Mouse (Mus musculus) hindbrain, embryonic 12.5 days (tissue): ENCODE measurements around the gene Susd2. TPM values are rescaled to one million over a fixed set of nuclear protein-coding genes. Genes with fewer than 3 reads are reported as not detected.

Experiments
- ATAC-seq: fragments of 200-750 bp; cut with Nextera tagmentation; 2 replicates; pipeline ENCODE4 v1.8.0; 2017; ENCODE audit warnings: moderate TSS enrichment; ENCODE audit not compliant: low FRiP score
- H3K27ac ChIP-seq: fragments of 300-500 bp; sonication (generic); 2 replicates; pipeline ENCODE4 v1.5.1; 2016; ENCODE audit warnings: mild to moderate bottlenecking
- H3K27me3 ChIP-seq: fragments of 300-500 bp; sonication (generic); 2 replicates; pipeline ENCODE4 v1.6.1; 2016; ENCODE audit warnings: mild to moderate bottlenecking
- H3K36me3 ChIP-seq: fragments of 300-500 bp; sonication (generic); 2 replicates; pipeline ENCODE4 v1.6.1; 2016; ENCODE audit warnings: mild to moderate bottlenecking
- H3K4me1 ChIP-seq: fragments of 300-500 bp; sonication (generic); 2 replicates; pipeline ENCODE4 v1.6.1; 2016
- H3K4me2 ChIP-seq: fragments of 300-500 bp; sonication (generic); replicated peaks from 2 replicates; pipeline ENCODE4 v1.6.1; 2016; ENCODE audit warnings: mild to moderate bottlenecking
- H3K4me3 ChIP-seq: fragments of 300-500 bp; sonication (generic); 2 replicates; pipeline ENCODE4 v1.5.1; 2016; ENCODE audit warnings: mild to moderate bottlenecking
- H3K9ac ChIP-seq: fragments of 300-500 bp; sonication (generic); 2 replicates; pipeline ENCODE4 v1.6.1; 2016; ENCODE audit warnings: mild to moderate bottlenecking, moderate library complexity
- H3K9me3 ChIP-seq: fragments of 300-500 bp; sonication (generic); replicated peaks from 2 replicates; pipeline ENCODE4 v1.6.1; 2016; ENCODE audit warnings: mild to moderate bottlenecking
- WGBS: fragments of 180-500 bp; shearing (Covaris S2); methylation state at CpG from one replicate; pipeline ENCODE4 v1.1.7; 2016; 5-methylcytosine and 5-hydroxymethylcytosine counted together
- polyA plus RNA-seq: library from polyadenylated mRNA; unstranded; fragments of >200 nt; fragmentation: Nextera tagmentation; extraction: Ambion mirVana; gene quantifications from 2 replicates; pipeline ENCODE4 v1.2.1, GENCODE M21; 2016

Gene Susd2
- polyA plus RNA-seq: 2.8 TPM in 2 replicates

DNA sequence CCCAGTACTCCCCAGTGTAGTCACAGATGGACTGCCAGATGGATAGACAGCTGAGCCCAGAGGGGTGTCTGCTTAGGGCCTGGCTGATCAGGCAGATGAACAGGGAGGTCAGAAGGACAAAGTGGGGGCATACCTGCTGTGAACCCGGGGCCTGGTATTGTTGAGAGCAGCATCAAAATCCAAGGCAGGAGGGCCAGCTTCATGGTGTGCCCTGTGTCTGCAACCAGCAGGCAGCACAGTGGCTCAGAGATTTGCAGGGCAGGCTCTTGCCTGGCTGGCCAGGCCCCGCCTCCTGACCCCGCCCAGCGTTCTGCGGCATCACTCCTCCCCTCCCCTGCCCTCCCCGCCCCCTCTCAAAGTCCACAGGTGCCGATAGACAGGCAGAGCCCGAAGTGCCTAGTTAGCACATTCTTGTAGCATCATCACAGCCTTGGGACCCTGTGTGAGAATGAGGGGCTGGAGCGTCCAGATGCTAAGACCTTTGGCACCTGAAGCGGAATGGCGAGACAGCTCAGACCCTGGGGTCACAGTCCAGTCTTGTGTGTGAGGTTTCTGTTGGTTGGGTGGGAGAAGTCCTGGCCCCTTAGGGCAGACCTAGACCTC, at the start of gene Susd2:
Susd2 (minus strand) TSS at position 268 of the 603 bp plus-strand sequence.
- Histone ChIP-seq H3K4me3 (no peak within 1 kb of the TSS), H3K27ac (peak within 1 kb of the TSS; percentile 31; the same call in 1 of the 2 replicates), H3K4me2 (peak within 1 kb of the TSS; percentile 32), H3K27me3 (no peaks in the 10 kb centered on the region), H3K36me3 (peaks cover 34% of the 10 kb centered on the region), H3K9me3 (no peaks in the 10 kb centered on the region), H3K9ac (0 out of 2 replicates have a peak within 1 kb of the TSS, but pooled peaks have one; percentile 14), H3K4me1 (peaks cover 17% of the 10 kb centered on the region)
- peak; percentile 69 for ATAC-seq
- 4% methylated on average over 11 of the region's 11 CpGs for WGBS

GRCm38 (mm10) chr10:75688598-75688997, 44.8 kb upstream of the Susd2 start:
- 95% methylated on average over 2 of the region's 2 CpGs for WGBS
- Histone ChIP-seq H3K4me1 (peaks cover 17% of the 10 kb centered on the region), H3K27ac (no peak overlapping the region), H3K36me3 (peaks cover 59% of the 10 kb centered on the region), H3K9ac (no peak overlapping the region), H3K27me3 (no peaks in the 10 kb centered on the region), H3K4me2 (no peak overlapping the region), H3K9me3 (no peaks in the 10 kb centered on the region), H3K4me3 (no peak overlapping the region)
- no peak for ATAC-seq

DNA sequence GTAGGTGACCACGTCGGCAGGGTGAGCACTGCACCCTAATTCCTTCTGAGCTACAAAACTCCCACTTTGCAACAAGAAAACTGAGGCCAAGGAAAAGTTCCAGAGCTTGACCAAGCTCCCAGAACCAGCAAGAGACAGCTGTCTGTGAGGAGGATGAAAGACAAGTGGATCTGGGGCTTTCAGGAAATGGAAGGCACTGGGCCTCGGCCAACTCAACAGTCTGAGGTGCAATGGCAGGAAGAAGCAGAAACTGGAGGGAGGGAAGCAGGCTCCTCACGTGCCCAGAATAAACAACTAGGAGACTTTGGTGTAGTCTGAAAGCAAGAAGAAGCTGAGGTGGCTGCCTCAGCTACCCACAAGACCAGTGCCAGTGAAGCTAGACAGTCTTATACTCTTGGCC, 42.9 kb upstream of the Susd2 start:
- H3K9ac ChIP-seq: no peak overlapping the region
- no peaks in the 10 kb centered on the region for H3K27me3 ChIP-seq
- H3K36me3 ChIP-seq: peaks cover 57% of the 10 kb centered on the region
- 80% methylated on average over 4 of the region's 4 CpGs for whole genome bisulfite sequencing
- no peaks in the 10 kb centered on the region for H3K9me3 ChIP-seq
- no peak for ATAC-seq
- H3K27ac ChIP-seq: no peak overlapping the region
- H3K4me2 ChIP-seq: no peak overlapping the region
- H3K4me1 ChIP-seq: peaks cover 18% of the 10 kb centered on the region
- no peak overlapping the region for H3K4me3 ChIP-seq

GRCm38 (mm10) chr10:75684035-75685004, 40.5 kb upstream of the Susd2 start:
- H3K4me1 ChIP-seq: peaks cover 18% of the 10 kb centered on the region
- 56% methylated on average over 12 of the region's 12 CpGs for WGBS
- no peaks in the 10 kb centered on the region for H3K27me3 ChIP-seq
- no peaks in the 10 kb centered on the region for H3K9me3 ChIP-seq
- ATAC-seq: peak; percentile 87
- H3K36me3 ChIP-seq: peaks cover 52% of the 10 kb centered on the region
- peak overlapping the region; percentile 60 for H3K27ac ChIP-seq
- H3K4me3 ChIP-seq: no peak overlapping the region
- 0 out of 2 replicates have a peak overlapping the region, but pooled peaks have one; percentile 9 for H3K4me2 ChIP-seq
- 0 out of 2 replicates have a peak overlapping the region, but pooled peaks have one; percentile 32 for H3K9ac ChIP-seq

- no peaks in the 10 kb centered on the region for H3K9me3 ChIP-seq
- no peaks in the 10 kb centered on the region for H3K27me3 ChIP-seq
Observed at GRCm38 (mm10) chr10:75680574-75681001, 36.8 kb upstream of the Susd2 start.

GRCm38 (mm10) chr10:75679204-75679603, 35.4 kb upstream of the Susd2 start:
- H3K4me1 ChIP-seq: peaks cover 7% of the 10 kb centered on the region
- no peaks in the 10 kb centered on the region for H3K9me3 ChIP-seq
- no peak overlapping the region for H3K27ac ChIP-seq
- no peak overlapping the region for H3K4me3 ChIP-seq
- H3K4me2 ChIP-seq: no peak overlapping the region
- H3K36me3 ChIP-seq: peaks cover 50% of the 10 kb centered on the region
- 81% methylated on average over 6 of the region's 6 CpGs for WGBS
- H3K9ac ChIP-seq: no peak overlapping the region
- ATAC-seq: no peak
- no peaks in the 10 kb centered on the region for H3K27me3 ChIP-seq

More at GRCm38 (mm10) chr10:75680574-75681001, 36.8 kb upstream of the Susd2 start:
- 90% methylated on average over 10 of the region's 10 CpGs for WGBS
- ATAC-seq: no peak
- no peak overlapping the region for H3K4me3 ChIP-seq
- peaks cover 18% of the 10 kb centered on the region for H3K4me1 ChIP-seq
- no peak overlapping the region for H3K4me2 ChIP-seq
- H3K36me3 ChIP-seq: peaks cover 45% of the 10 kb centered on the region
- H3K27ac ChIP-seq: no peak overlapping the region
- H3K9ac ChIP-seq: no peak overlapping the region

DNA sequence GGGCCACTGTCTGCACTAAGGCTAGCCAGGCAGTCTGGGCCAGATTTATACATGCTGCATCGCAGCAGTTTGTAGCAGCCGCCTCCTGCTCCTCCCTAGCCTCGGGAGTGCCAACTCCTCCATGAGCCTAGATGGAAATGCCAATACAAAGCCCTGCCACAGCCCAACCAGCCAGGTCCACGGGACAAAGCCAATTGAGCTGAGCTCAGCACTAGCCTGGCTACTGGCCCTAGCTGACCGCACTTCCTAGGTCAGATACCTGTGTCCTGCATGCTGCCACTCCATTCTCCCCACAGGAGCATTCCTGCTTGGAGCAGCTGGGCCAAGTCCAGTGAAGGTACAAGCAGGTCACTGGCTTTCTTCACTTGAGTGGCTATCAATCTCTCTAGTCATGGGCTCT, 34.2 kb upstream of the Susd2 start:
- Histone ChIP-seq H3K36me3 (peaks cover 44% of the 10 kb centered on the region), H3K27me3 (no peaks in the 10 kb centered on the region), H3K4me2 (no peak overlapping the region), H3K9ac (no peak overlapping the region), H3K9me3 (no peaks in the 10 kb centered on the region), H3K27ac (no peak overlapping the region), H3K4me1 (no peaks in the 10 kb centered on the region), H3K4me3 (no peak overlapping the region)
- 93% methylated on average over 5 of the region's 5 CpGs for WGBS
- no peak for ATAC-seq

DNA sequence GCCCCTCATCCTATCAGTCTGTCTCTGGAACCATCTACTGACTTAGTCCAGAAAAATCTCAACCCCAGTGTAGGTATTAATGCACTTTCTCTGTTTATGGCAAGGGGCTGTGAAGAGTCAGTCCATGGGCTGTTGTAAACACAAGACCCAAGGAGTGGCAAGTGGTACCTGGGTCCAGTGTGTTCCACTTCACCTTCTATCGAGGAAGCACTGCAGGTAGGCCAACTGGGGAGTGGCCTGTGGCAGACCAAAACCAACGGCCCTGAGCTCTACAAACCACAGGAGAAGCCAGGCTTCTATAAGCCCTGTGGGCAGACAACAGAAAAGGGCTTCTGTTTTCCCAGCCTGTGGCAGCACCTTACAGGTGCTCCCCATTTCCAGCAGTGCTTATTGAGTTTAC, 33.8 kb upstream of the Susd2 start:
- ATAC-seq: no peak
- Histone ChIP-seq H3K9ac (no peak overlapping the region), H3K4me1 (no peaks in the 10 kb centered on the region), H3K36me3 (peaks cover 40% of the 10 kb centered on the region), H3K9me3 (no peaks in the 10 kb centered on the region), H3K27me3 (no peaks in the 10 kb centered on the region), H3K27ac (no peak overlapping the region), H3K4me3 (no peak overlapping the region), H3K4me2 (no peak overlapping the region)
- WGBS: 86% methylated on average over 2 of the region's 2 CpGs

- ATAC-seq: no peak
- H3K4me1 ChIP-seq: no peaks in the 10 kb centered on the region
- H3K4me3 ChIP-seq: no peak overlapping the region
- no peak overlapping the region for H3K27ac ChIP-seq
- 79% methylated on average over 7 of the region's 7 CpGs for whole genome bisulfite sequencing
- H3K36me3 ChIP-seq: peaks cover 38% of the 10 kb centered on the region
- H3K9me3 ChIP-seq: no peaks in the 10 kb centered on the region
- no peaks in the 10 kb centered on the region for H3K27me3 ChIP-seq
- H3K9ac ChIP-seq: no peak overlapping the region
- no peak overlapping the region for H3K4me2 ChIP-seq
Observed at GRCm38 (mm10) chr10:75676819-75677565, 33.2 kb upstream of the Susd2 start.

GRCm38 (mm10) chr10:75676286-75676685, 32.5 kb upstream of the Susd2 start:
- H3K36me3 ChIP-seq: peaks cover 39% of the 10 kb centered on the region

GRCm38 (mm10) chr10:75675594-75675993, 31.8 kb upstream of the Susd2 start:
- Histone ChIP-seq H3K9ac (no peak overlapping the region), H3K36me3 (peaks cover 38% of the 10 kb centered on the region), H3K9me3 (no peaks in the 10 kb centered on the region), H3K4me1 (no peaks in the 10 kb centered on the region), H3K27ac (no peak overlapping the region), H3K27me3 (no peaks in the 10 kb centered on the region), H3K4me2 (no peak overlapping the region), H3K4me3 (no peak overlapping the region)
- 75% methylated on average over 8 of the region's 8 CpGs for WGBS
- ATAC-seq: no peak

More at GRCm38 (mm10) chr10:75676286-75676685, 32.5 kb upstream of the Susd2 start:
- ATAC-seq: no peak
- Histone ChIP-seq H3K27me3 (no peaks in the 10 kb centered on the region), H3K9me3 (no peaks in the 10 kb centered on the region), H3K4me1 (no peaks in the 10 kb centered on the region), H3K27ac (no peak overlapping the region), H3K9ac (no peak overlapping the region), H3K4me3 (no peak overlapping the region), H3K4me2 (no peak overlapping the region)
- 90% methylated on average over 2 of the region's 2 CpGs for WGBS

DNA sequence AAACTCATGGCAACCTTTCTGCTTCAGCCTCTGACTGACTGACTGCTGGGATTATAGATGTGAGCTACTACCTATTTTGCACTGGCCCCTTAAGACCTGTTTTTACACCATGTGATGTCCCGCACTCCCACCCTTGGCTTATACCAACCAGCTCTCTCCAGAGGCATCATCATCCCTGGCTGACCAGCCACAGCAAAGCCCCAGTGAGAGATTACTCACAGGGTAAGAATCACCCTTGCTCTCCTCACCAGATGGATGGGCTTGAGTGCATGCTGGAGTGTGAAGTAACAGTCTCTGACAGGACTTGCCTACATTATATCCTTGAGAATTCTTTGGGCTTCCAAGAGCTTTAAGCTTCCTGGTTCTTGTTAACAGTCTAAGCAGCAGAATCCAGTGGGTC, 26.1 kb upstream of the Susd2 start:
- Histone ChIP-seq H3K27me3 (peaks cover 25% of the 10 kb centered on the region), H3K4me2 (no peak overlapping the region), H3K9ac (no peak overlapping the region), H3K4me3 (no peak overlapping the region), H3K4me1 (peaks cover 22% of the 10 kb centered on the region), H3K27ac (no peak overlapping the region), H3K36me3 (peaks cover 19% of the 10 kb centered on the region; the same call in 1 of the 2 replicates), H3K9me3 (no peaks in the 10 kb centered on the region)
- 92% methylated on average over 1 of the region's 1 CpGs for WGBS
- no peak for ATAC-seq
